ENCODE assay signal across 28 mouse cellular contexts in genomic region chr14:20824517-20824916, GRCm38 (mm10). TPM values are rescaled to one million over a fixed set of nuclear protein-coding genes. Genes with fewer than 3 reads are reported as not detected.
DNase-seq lines count a peak whose midpoint lies in the region; ATAC-seq and TF ChIP-seq lines count a peak whose summit lies in the region.
"Had no signal": no experiment of that assay in that cellular context is flagged by ENCODE, and none has a peak within 500 bp of the region (broad histone marks: within the 10 kb centered on the region; RNA-seq: fewer than 3 reads in every experiment).

No protein-coding gene starts in this region.

- in situ Hi-C loops in CH12.LX (cut with MboI; ENCODE audit: low pct_ligation_motif_present, low pct_unique_long_range_greater_than_20kb, low sequenced_read_pairs): no loop called here

- no peaks in the 10 kb centered on the region for H3K9me3 ChIP-seq in CH12.LX (replicated peaks; ENCODE audit: low read length)
- no peaks in the 10 kb centered on the region for H3K9me3 ChIP-seq in hindbrain, embryonic 14.5 days (ENCODE audit: control insufficient read depth, low read length)
- H3K9me3 ChIP-seq: embryonic facial prominence, embryonic 13.5 days; embryonic facial prominence, embryonic 15.5 days; forebrain, embryonic 10.5 days; forebrain, embryonic 12.5 days; G1E had no signal

- H3K79me2 ChIP-seq in liver, adult 2 months (ENCODE audit: control insufficient read depth, insufficient read depth, low read length): no peaks in the 10 kb centered on the region
- H3K79me2 ChIP-seq in CH12.LX (replicated peaks; ENCODE audit: control insufficient read depth, extremely low read depth, insufficient read depth, poor library complexity, severe bottlenecking) (no peaks in the 10 kb centered on the region), macrophage (ENCODE audit: inconsistent target) (no peaks in the 10 kb centered on the region)

- H3K27me3 ChIP-seq in liver, adult 2 months (ENCODE audit: control insufficient read depth, insufficient read depth, low read length): no peaks in the 10 kb centered on the region
- no peaks in the 10 kb centered on the region for H3K27me3 ChIP-seq in CH12.LX (replicated peaks)
- no peaks in the 10 kb centered on the region for H3K27me3 ChIP-seq in hindbrain, embryonic 14.5 days (ENCODE audit: control insufficient read depth, insufficient read depth, low read length)
- H3K27me3 ChIP-seq: embryonic facial prominence, embryonic 13.5 days; embryonic facial prominence, embryonic 15.5 days; forebrain, embryonic 12.5 days; Patski had no signal

- H3K9ac ChIP-seq in liver, adult 2 months (ENCODE audit: low read depth, low read length): no peak overlapping the region
- no peak overlapping the region for H3K9ac ChIP-seq in CH12.LX (ENCODE audit: insufficient read depth, low read depth)
- no peak overlapping the region for H3K9ac ChIP-seq in hindbrain, embryonic 14.5 days
- H3K9ac ChIP-seq: embryonic facial prominence, embryonic 13.5 days; embryonic facial prominence, embryonic 15.5 days; forebrain, embryonic 12.5 days had no signal

- H3K4me1 ChIP-seq in liver, adult 2 months (ENCODE audit: control insufficient read depth, insufficient read depth, low read length): no peaks in the 10 kb centered on the region
- peaks cover 11 to 49% of the 10 kb centered on the region in 2 experiments for H3K4me1 ChIP-seq in CH12.LX (ENCODE audit: control insufficient read depth in 1 of 2, insufficient read depth in 2 of 2)
- peaks cover 44% of the 10 kb centered on the region for H3K4me1 ChIP-seq in bone marrow macrophage, adult 2 months (ENCODE audit: control insufficient read depth, insufficient read depth, low read length)
- no peaks in the 10 kb centered on the region for H3K4me1 ChIP-seq in hindbrain, embryonic 14.5 days (replicated peaks; ENCODE audit: control insufficient read depth, insufficient read depth, low read length)
- H3K4me1 ChIP-seq: embryonic facial prominence, embryonic 13.5 days; embryonic facial prominence, embryonic 15.5 days; forebrain, embryonic 10.5 days; forebrain, embryonic 12.5 days had no signal

- WGBS in liver, adult 2 months: 82% methylated on average over 1 of the region's 1 CpGs
- 67% methylated on average over 1 of the region's 1 CpGs for WGBS in macrophage (ENCODE audit: missing documents)
- 83% methylated on average over 1 of the region's 1 CpGs for WGBS in hindbrain, embryonic 14.5 days

- no peak for TF ChIP-seq RAD21 in CH12.LX (IDR thresholded peaks at IDR 0.05; ENCODE audit: low read depth, low read length)

- TF ChIP-seq EP300 in CH12.LX (IDR thresholded peaks at IDR 0.05; ENCODE audit: low read length): no peak

- H3K36me3 ChIP-seq in liver, adult 2 months (ENCODE audit: control insufficient read depth, insufficient read depth, low read length): no peaks in the 10 kb centered on the region
- H3K36me3 ChIP-seq in CH12.LX (replicated peaks in 1 of 2; ENCODE audit: control insufficient read depth in 1 of 2, insufficient read depth in 1 of 2, low read length in 1 of 2): no peaks in the 10 kb centered on the region
- H3K36me3 ChIP-seq in macrophage (ENCODE audit: inconsistent target): no peaks in the 10 kb centered on the region
- no peaks in the 10 kb centered on the region for H3K36me3 ChIP-seq in hindbrain, embryonic 14.5 days (replicated peaks; ENCODE audit: control insufficient read depth, insufficient read depth)
- H3K36me3 ChIP-seq: embryonic facial prominence, embryonic 13.5 days; embryonic facial prominence, embryonic 15.5 days; forebrain, embryonic 10.5 days; forebrain, embryonic 12.5 days; G1E had no signal

- H3K4me3 ChIP-seq in liver, adult 2 months (ENCODE audit: insufficient read depth, low read depth, low read length): no peak overlapping the region
- no peak overlapping the region for H3K4me3 ChIP-seq in CH12.LX (replicated peaks in 1 of 3; ENCODE audit: low read depth in 2 of 3, low read length in 2 of 3, poor library complexity in 1 of 3)
- no peak overlapping the region for H3K4me3 ChIP-seq in bone marrow macrophage, adult 2 months (ENCODE audit: insufficient read depth, low read length)
- no peak overlapping the region for H3K4me3 ChIP-seq in macrophage (ENCODE audit: inconsistent target)
- H3K4me3 ChIP-seq in hindbrain, embryonic 14.5 days (replicated peaks; ENCODE audit: low read length): no peak overlapping the region
- H3K4me3 ChIP-seq: embryonic facial prominence, embryonic 13.5 days; embryonic facial prominence, embryonic 15.5 days; erythroblast, embryonic 14.5 days; forebrain, embryonic 10.5 days; forebrain, embryonic 12.5 days had no signal

- H3K4me2 ChIP-seq in CH12.LX (ENCODE audit: insufficient read depth, low read depth, poor library complexity, severe bottlenecking): no peak overlapping the region
- H3K4me2 ChIP-seq in hindbrain, embryonic 14.5 days (replicated peaks): no peak overlapping the region
- H3K4me2 ChIP-seq: embryonic facial prominence, embryonic 13.5 days; embryonic facial prominence, embryonic 15.5 days; forebrain, embryonic 12.5 days had no signal

- no peak for ATAC-seq in hindbrain, embryonic 14.5 days (ENCODE audit: low FRiP score)
- ATAC-seq: activated CD4-positive, CD25-positive, alpha-beta regulatory T cell, adult 4 months; forebrain, embryonic 14.5 days; forebrain, embryonic 16.5 days; Patski had no signal

- no peak for TF ChIP-seq POLR2A in liver, adult 2 months (IDR thresholded peaks at IDR 0.05; ENCODE audit: extremely low read depth, insufficient read depth, low read length)
- TF ChIP-seq POLR2A in CH12.LX (IDR thresholded peaks at IDR 0.05; ENCODE audit: low read depth, low read length): no peak
- TF ChIP-seq POLR2A in bone marrow macrophage, adult 2 months (IDR thresholded peaks at IDR 0.05; ENCODE audit: borderline replicate concordance, low read depth, low read length): no peak

- no peak for TF ChIP-seq CTCF in liver, adult 2 months (IDR thresholded peaks at IDR 0.05; ENCODE audit: low read depth, low read length)
- no peak for TF ChIP-seq CTCF in CH12.LX (conservative IDR thresholded peaks at IDR 0.05 in 1 of 2, IDR thresholded peaks at IDR 0.05 in 1 of 2; ENCODE audit: low read depth in 2 of 2, low read length in 2 of 2)
- no peak for TF ChIP-seq CTCF in bone marrow macrophage, adult 2 months (IDR thresholded peaks at IDR 0.05; ENCODE audit: low read depth, low read length)

- dilution Hi-C loops in CH12.LX (cut with MboI; ENCODE audit: extremely low pct_ligation_motif_present, extremely low pct_unique_long_range_greater_than_20kb, low sequenced_read_pairs): no loop called here

- H3K27ac ChIP-seq in liver, adult 2 months (replicated peaks; ENCODE audit: insufficient read depth, low read depth, low read length): no peak overlapping the region
- H3K27ac ChIP-seq in CH12.LX (ENCODE audit: insufficient read depth, low read depth) (no peak overlapping the region), macrophage (peak overlapping the region; percentile 73)
- peak overlapping the region; percentile 94 for H3K27ac ChIP-seq in bone marrow macrophage, adult 2 months (ENCODE audit: insufficient read depth, low read depth, low read length)
- no peak overlapping the region for H3K27ac ChIP-seq in hindbrain, embryonic 14.5 days
- H3K27ac ChIP-seq: embryonic facial prominence, embryonic 13.5 days; embryonic facial prominence, embryonic 15.5 days; forebrain, embryonic 10.5 days; forebrain, embryonic 12.5 days had no signal

- DNase-seq in liver, adult 2 months (ENCODE audit: extremely low read depth, low read depth, low spot score): peak; percentile 11
- no peak for DNase-seq in liver
- DNase-seq in CH12.LX (ENCODE audit: extremely low read depth): no peak
- no peak for DNase-seq in hindbrain, embryonic 14.5 days (ENCODE audit: low spot score)
- DNase-seq in ovary, postnatal 14 days (ENCODE audit: low spot score): no peak
- DNase-seq in lung, postnatal 25 days (ENCODE audit: low spot score): no peak
- DNase-seq: adrenal gland, adult 8-10 months; adrenal gland, postnatal 14 days; adrenal gland, postnatal 36 days; cerebellum, adult 11 months; cerebellum, adult 18-20 months; cerebellum, adult 8-10 months; cerebellum, adult 9-11 months; cerebellum, postnatal 14 days; cerebellum, postnatal 36 days; embryo, embryonic 11 days had no signal

TF ChIP-seq in CH12.LX, 34 proteins besides CTCF, POLR2A, EP300 and RAD21:
- TF ChIP-seq IRF4 (IDR thresholded peaks at IDR 0.05; ENCODE audit: low read depth, low read length) (0 out of 2 replicates have a peak, but pooled peaks have one; percentile 7), USF1 (IDR thresholded peaks at IDR 0.05; ENCODE audit: low read depth, low read length) (no peak)

RNA-seq across cellular contexts. Expression of gene Plau, which starts 11.9 kb away (rescaled TPM):
- total RNA-seq in liver, adult 2 months (2014; rRNA removed): 1.2 and 2.1 TPM in 2 replicates
- 0.19 and 0.57 TPM in 2 replicates for polyA plus RNA-seq in liver, adult 2 months (2012; rRNA removed)
- total RNA-seq in CH12.LX (2012; rRNA removed): 2.4 and 3.2 TPM in 2 replicates
- total RNA-seq in CH12.LX (2014; rRNA removed): 1.4 and 1.8 TPM in 2 replicates
- polyA plus RNA-seq in CH12.LX (2012; ENCODE audit: insufficient read length, low read depth): 2.8 TPM in 2 replicates
- 16.7 and 18.6 TPM in 2 replicates for polyA plus RNA-seq in bone marrow macrophage, adult 2 months (2012; ENCODE audit: insufficient read depth, insufficient read length, missing spikeins)
- total RNA-seq in macrophage (2018; cell fraction: chromatin; rRNA removed): 100 to 1,000 TPM in 7 of 26 experiments, 10 to 100 TPM in 18, 1 to 10 TPM in 1; 9.6 to 345 (median 38.2) TPM
- total RNA-seq in macrophage (2018; cell fraction: cytosol; rRNA removed): 100 to 1,000 TPM in 7 of 26 experiments, 10 to 100 TPM in 19; 41.3 to 309 (median 83.1) TPM
- total RNA-seq in macrophage (2018; cell fraction: nucleus; rRNA removed): 100 to 1,000 TPM in 13 of 26 experiments, 10 to 100 TPM in 13; 32.6 to 727 (median 100) TPM
- 44.2 to 693 TPM (median 52.7 TPM) in 3 replicates for polyA plus RNA-seq in macrophage (2018)
- 0.27 and 0.34 TPM in 2 replicates for polyA plus RNA-seq in hindbrain, embryonic 14.5 days (2014; fragmentation: Nextera tagmentation; extraction: Ambion mirVana)
- polyA plus RNA-seq: activated CD4-positive, CD25-positive, alpha-beta regulatory T cell, adult 4 months; erythroblast, embryonic 14.5 days; G1E had no signal

RNA-seq across cellular contexts. Expression of gene Camk2g, which starts 30.6 kb away (rescaled TPM):
- total RNA-seq in liver, adult 2 months (2014; rRNA removed): 7.9 and 9.9 TPM in 2 replicates
- polyA plus RNA-seq in liver, adult 2 months (2012; rRNA removed): 5.0 and 7.9 TPM in 2 replicates
- total RNA-seq in CH12.LX (2012; rRNA removed) (18.5 and 19.8 TPM in 2 replicates), CH12.LX (2014; rRNA removed) (15.7 and 17.1 TPM in 2 replicates)
- polyA plus RNA-seq in CH12.LX (2012; ENCODE audit: insufficient read length, low read depth) (33.1 and 34.7 TPM in 2 replicates), macrophage (2018) (12.2 to 24.7 TPM (median 16.2 TPM) in 3 replicates)
- polyA plus RNA-seq in bone marrow macrophage, adult 2 months (2012; ENCODE audit: insufficient read depth, insufficient read length, missing spikeins): 18.2 and 24.6 TPM in 2 replicates
- 100 to 1,000 TPM in 3 of 26 experiments, 10 to 100 TPM in 23; 14.3 to 109 (median 64.6) TPM for total RNA-seq in macrophage (2018; cell fraction: chromatin; rRNA removed)
- total RNA-seq in macrophage (2018; cell fraction: cytosol; rRNA removed): 10 to 100 TPM in 19 of 26 experiments, 1 to 10 TPM in 7; 4.5 to 18.4 (median 13.5) TPM
- 10 to 100 TPM in 25 of 26 experiments, 1 to 10 TPM in 1; 7.4 to 72.9 (median 29.9) TPM for total RNA-seq in macrophage (2018; cell fraction: nucleus; rRNA removed)
- polyA plus RNA-seq in hindbrain, embryonic 14.5 days (2014; fragmentation: Nextera tagmentation; extraction: Ambion mirVana): 166 and 197 TPM in 2 replicates

Comparison
In these comparisons a context has a peak if more than half of its experiments do, and no peak if none do; other contexts are left out.
1. H3K27ac ChIP-seq: peak in bone marrow macrophage, adult 2 months (single experiment) and macrophage (single experiment); none in liver, adult 2 months (single experiment), CH12.LX (single experiment) and hindbrain, embryonic 14.5 days (single experiment).